Mouse (Mus musculus) heart, postnatal 0 days (tissue): ENCODE data around the gene Hist1h4h. TPM values are rescaled to one million over a fixed set of nuclear protein-coding genes. Genes with fewer than 3 reads are reported as not detected.
"Not testable (repeated sequence)": the region's sequence is repeated elsewhere in the genome, so short reads cannot be mapped to it uniquely, and the experiment has no call there.

Experiments used
- ATAC-seq: fragments of 200-750 bp; cut with Nextera tagmentation; 2 replicates; pipeline ENCODE4 v1.8.0; 2017; ENCODE audit warnings: low read depth, moderate number of reproducible peaks, moderate library complexity; ENCODE audit not compliant: insufficient read depth
- DNase-seq: peaks from one replicate; pipeline ENCODE4 v3.0.0-alpha.2; 2016; ENCODE audit warnings: low spot score
- H3K27ac ChIP-seq: fragments of 300-500 bp; sonication (generic); 2 replicates; pipeline ENCODE4 v1.5.1; 2014; ENCODE audit warnings: low read depth, mild to moderate bottlenecking
- H3K27me3 ChIP-seq: fragments of 300-500 bp; sonication (generic); 2 replicates; pipeline ENCODE4 v1.6.1; 2014; ENCODE audit warnings: low read length, mixed read lengths; ENCODE audit not compliant: control insufficient read depth, insufficient read depth
- H3K36me3 ChIP-seq: fragments of 300-500 bp; sonication (generic); replicated peaks from 2 replicates; pipeline ENCODE4 v1.6.1; 2014; ENCODE audit warnings: low read length, mixed read lengths; ENCODE audit not compliant: control insufficient read depth, insufficient read depth
- H3K4me1 ChIP-seq: fragments of 300-500 bp; sonication (generic); 2 replicates; pipeline ENCODE4 v1.6.1; 2014; ENCODE audit warnings: antibody characterized with exemption; ENCODE audit not compliant: control insufficient read depth, insufficient read depth
- H3K4me2 ChIP-seq: fragments of 300-500 bp; sonication (generic); 2 replicates; pipeline ENCODE4 v1.6.1; 2014; ENCODE audit warnings: low read depth, mild to moderate bottlenecking, low read length, moderate library complexity
- H3K4me3 ChIP-seq: fragments of 300-500 bp; sonication (generic); 2 replicates; pipeline ENCODE4 v1.5.1; 2014; ENCODE audit warnings: low read depth, low read length
- H3K9ac ChIP-seq: fragments of 300-500 bp; sonication (generic); replicated peaks from 2 replicates; pipeline ENCODE4 v1.6.1; 2014; ENCODE audit warnings: low read depth, low read length, mixed read lengths
- H3K9me3 ChIP-seq: fragments of 300-500 bp; sonication (generic); replicated peaks from 2 replicates; pipeline ENCODE4 v1.6.1; 2016; ENCODE audit warnings: low read length; ENCODE audit not compliant: control insufficient read depth
- CTCF ChIP-seq: IDR thresholded peaks from 2 replicates; pipeline ENCODE4 v1.5.1; 2016; ENCODE audit warnings: antibody characterized with exemption, control low read depth, low read depth
- EP300 ChIP-seq: IDR thresholded peaks from 2 replicates; pipeline ENCODE4 v1.6.1; 2016; ENCODE audit warnings: antibody characterized with exemption, low read depth
- WGBS: fragments of 180-500 bp; shearing (Covaris S2); extraction: QIAGEN DNeasy Blood & Tissue Kit; methylation state at CpG from one replicate; pipeline ENCODE4 v1.1.7; 2014; 5-methylcytosine and 5-hydroxymethylcytosine counted together
- polyA plus RNA-seq: library from polyadenylated mRNA; unstranded; fragments of >200 nt; fragmentation: Nextera tagmentation; extraction: Ambion mirVana; gene quantifications from 2 replicates; pipeline ENCODE4 v1.2.1, GENCODE M21; 2015
- total RNA-seq: library from RNA; depleted of rRNA; stranded (reverse); fragments of >200 nt; gene quantifications from 2 replicates; pipeline ENCODE4 v1.2.3, GENCODE M21; 2014; ENCODE audit warnings: low replicate concordance

The Hist1h4h gene
- total and polyA plus RNA-seq, 2 experiments from 2014 or later: 30.4 to 4,565 TPM

GRCm38 (mm10) chr13:23538249-23538648 lies 7.4 kb downstream of the Hist1h4h start:
- Histone ChIP-seq H3K27ac (no peak overlapping the region), H3K9ac (no peak overlapping the region), H3K36me3 (no peaks in the 10 kb centered on the region), H3K27me3 (no peaks in the 10 kb centered on the region), H3K4me1 (peaks cover 6% of the 10 kb centered on the region; the same call in 1 of the 2 replicates), H3K4me2 (no peak overlapping the region), H3K4me3 (no peak overlapping the region), H3K9me3 (no peaks in the 10 kb centered on the region)
- TF ChIP-seq CTCF (no peak), EP300 (no peak)
- no peak for DNase-seq
- ATAC-seq: no peak
- 82% methylated on average over 5 of the region's 5 CpGs for WGBS

GRCm38 (mm10) chr13:23539821-23540220 lies 9.0 kb downstream of the Hist1h4h start:
- H3K4me2 ChIP-seq, ATAC-seq, H3K4me1 ChIP-seq, H3K9me3 ChIP-seq, DNase-seq, H3K36me3 ChIP-seq, H3K27ac ChIP-seq, H3K4me3 ChIP-seq, H3K9ac ChIP-seq, H3K27me3 ChIP-seq: not testable (repeated sequence)
- 58% methylated on average over 1 of the region's 1 CpGs for WGBS

- Histone ChIP-seq H3K4me1 (no peaks in the 10 kb centered on the region), H3K4me3 (no peak overlapping the region), H3K4me2 (no peak overlapping the region), H3K9me3 (no peaks in the 10 kb centered on the region), H3K27me3 (no peaks in the 10 kb centered on the region), H3K27ac (no peak overlapping the region), H3K9ac (no peak overlapping the region), H3K36me3 (no peaks in the 10 kb centered on the region)
- TF ChIP-seq CTCF: no peak
- TF ChIP-seq EP300: no peak
- DNase-seq: no peak
- 83% methylated on average over 3 of the region's 3 CpGs for WGBS
- ATAC-seq: no peak
These were observed 10.6 kb downstream of the Hist1h4h start for GRCm38 (mm10) chr13:23541497-23541896.

- H3K4me3 ChIP-seq: peak overlapping the region; percentile 55
- H3K27ac ChIP-seq: peak overlapping the region; percentile 89
- ATAC-seq, H3K36me3 ChIP-seq, H3K27me3 ChIP-seq, DNase-seq, H3K9me3 ChIP-seq, H3K4me1 ChIP-seq: not testable (repeated sequence)
- peak overlapping the region; percentile 58; the same call in 1 of the 2 replicates for H3K9ac ChIP-seq
- peak overlapping the region; percentile 81 for H3K4me2 ChIP-seq
- WGBS: 15% methylated on average over 3 of the region's 3 CpGs
These were observed 11.6 kb downstream of the Hist1h4h start for GRCm38 (mm10) chr13:23542225-23542980.

- DNase-seq: peak; percentile 98
- under 1% methylated on average over 24 of the region's 42 CpGs for WGBS
- peak within 1 kb of the TSS; percentile 59 for H3K9ac ChIP-seq
- H3K27me3 ChIP-seq, H3K9me3 ChIP-seq, H3K4me1 ChIP-seq, H3K36me3 ChIP-seq: not testable (repeated sequence)
- ATAC-seq: peak; percentile 91
- peak within 1 kb of the TSS; percentile 81 for H3K4me2 ChIP-seq
- H3K27ac ChIP-seq: peak within 1 kb of the TSS; percentile 95
- peak within 1 kb of the TSS; percentile 57 for H3K4me3 ChIP-seq
These were observed 12.3 kb downstream of the Hist1h4h start, which contains the start of gene Hist1h2bh for GRCm38 (mm10) chr13:23542999-23543607. Gene Hist1h2bh (minus strand): TSS chr13:23543392.
